Mouse (Mus musculus) B cell, adult (primary cell): Measurements from ENCODE around the gene Wdr78. TPM values are rescaled to one million over a fixed set of nuclear protein-coding genes. Genes with fewer than 3 reads are reported as not detected.

ENCODE experiments used
- total RNA-seq: library from RNA; stranded (reverse); gene quantifications from 4 replicates; pipeline ENCODE4 v1.2.4, GENCODE M21; 2023; ENCODE audit not compliant: inconsistent age

The Wdr78 gene
- 5.4 to 11.6 TPM (median 8.4 TPM) in 4 replicates for total RNA-seq

DNA sequence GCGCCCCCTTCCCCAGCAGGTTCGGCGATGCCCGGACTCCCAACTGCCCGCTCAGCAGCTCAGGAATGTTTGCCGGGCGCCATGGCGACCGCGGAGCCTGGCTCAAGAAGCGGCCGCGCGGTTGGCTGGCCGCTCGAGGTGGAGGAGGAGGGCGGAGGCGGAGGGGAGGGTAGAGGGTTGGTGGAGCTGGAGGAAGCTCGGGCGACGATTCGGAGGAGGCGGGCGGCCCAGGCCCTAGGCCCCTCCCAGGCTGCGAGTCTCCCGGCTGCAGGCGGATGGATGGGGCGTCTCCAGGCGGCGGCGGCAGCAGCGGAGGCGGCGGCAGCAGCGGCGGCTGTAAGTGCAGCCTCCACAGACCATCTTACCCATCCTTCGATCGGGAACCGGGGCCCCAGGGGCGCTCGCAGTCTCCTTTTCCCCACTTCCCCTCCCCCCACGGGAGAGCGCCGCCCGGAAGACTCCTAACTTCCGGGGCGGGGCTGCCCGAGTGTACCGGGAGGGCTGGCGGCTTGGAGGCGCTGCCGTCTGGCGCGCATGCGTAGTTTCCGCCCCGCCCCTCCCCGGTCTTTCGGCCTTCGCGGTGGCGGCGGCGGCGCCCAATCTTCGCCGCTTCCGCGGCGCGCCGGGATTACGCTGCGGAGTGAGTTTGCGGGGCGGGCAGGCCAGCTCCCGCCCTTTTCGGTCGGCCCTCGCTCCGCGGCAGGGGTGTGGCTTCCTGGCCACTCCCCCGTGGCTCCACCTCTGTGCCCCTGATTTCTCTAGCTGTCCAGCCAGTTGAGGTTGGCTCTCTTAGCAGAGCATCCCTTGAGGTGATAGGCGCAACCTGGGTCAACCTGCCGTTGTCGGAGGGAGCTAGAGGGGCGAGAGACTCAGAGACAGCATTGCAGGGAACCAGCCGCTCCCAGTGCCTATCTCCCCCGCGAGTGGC is at the start of gene Wdr78, which contains the start of gene Mier1:
TSS of gene Wdr78 (minus strand) at position 372 of the 928 bp plus-strand sequence.
TSS of gene Mier1 (plus strand) at position 207 of the 928 bp plus-strand sequence.

DNA sequence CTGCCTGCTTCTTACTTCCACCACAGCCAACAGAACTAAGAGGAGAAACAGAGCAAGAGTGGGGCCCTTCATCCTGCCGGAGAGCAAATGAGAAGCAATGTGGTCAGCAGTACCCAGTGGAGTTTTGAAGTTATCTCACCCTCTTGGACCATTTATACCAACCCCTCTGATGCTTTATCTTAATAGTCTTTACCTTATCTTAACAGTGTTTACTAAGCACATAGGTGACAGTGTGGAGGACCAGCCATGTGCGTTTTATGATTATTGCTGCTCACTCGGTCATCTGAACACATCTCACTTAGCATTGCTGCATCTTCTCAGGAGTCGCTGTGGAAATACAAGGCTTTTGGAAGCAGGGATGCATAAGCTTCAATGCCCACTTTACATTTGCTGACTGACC is 87.7 kb downstream of the Wdr78 start, which contains the start of gene Insl5:
TSS of gene Insl5 (minus strand) at position 222 of the 400 bp plus-strand sequence.

Other genes with a start within 250 kb of the Wdr78 start
- gene Tctex1d1, start 135.9 kb downstream of the Wdr78 start, total RNA-seq: not detected in 4 replicates
- gene Insl5, start 87.7 kb downstream of the Wdr78 start, total RNA-seq: not detected in 4 replicates
- gene Mier1, start 165 bp downstream of the Wdr78 start, total RNA-seq: 83.4 to 99.1 TPM (median 95.3 TPM) in 4 replicates
- gene Slc35d1, start 100.6 kb upstream of the Wdr78 start, total RNA-seq: 9.2 to 11.6 TPM (median 10.5 TPM) in 4 replicates
- gene 4921539E11Rik, start 176.3 kb upstream of the Wdr78 start, total RNA-seq: not detected in 4 replicates
- gene Oma1, start 199.3 kb upstream of the Wdr78 start, total RNA-seq: 14.9 to 19.6 TPM (median 17.4 TPM) in 4 replicates